Mouse (Mus musculus): ENCODE results near the gene Myoz1.

DNA sequence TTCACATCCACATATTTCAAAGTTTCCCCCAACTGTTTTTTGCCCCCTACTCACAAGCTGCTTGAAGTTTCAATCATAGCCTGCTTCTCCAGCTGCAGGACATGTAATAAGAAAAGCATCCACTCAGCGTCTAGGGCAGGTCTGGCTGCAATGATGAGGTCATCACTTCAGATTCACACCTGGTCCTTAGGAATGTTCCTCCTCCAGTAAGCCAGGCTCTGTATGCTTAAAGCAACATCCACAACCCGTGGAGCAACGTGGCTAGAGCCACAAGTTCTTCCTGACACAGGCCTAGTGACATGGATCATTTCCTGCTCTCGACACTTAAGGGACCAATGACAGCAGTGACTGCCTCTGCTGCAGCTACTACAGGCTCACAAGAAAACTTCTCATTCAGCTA is 25.1 kb downstream of the Myoz1 start:
- TF ChIP-seq CTCF (IDR thresholded peaks at IDR 0.05; ENCODE audit: low read depth): no peak
- TF ChIP-seq EP300 (IDR thresholded peaks at IDR 0.05; ENCODE audit: low read depth): no peak
